In genomic region chr15:80080711-80081615, GRCm38 (mm10) we compare ENCODE assay signal across 8 mouse cellular contexts. TPM values are rescaled to one million over a fixed set of nuclear protein-coding genes. Genes with fewer than 3 reads are reported as not detected.
DNase-seq lines count a peak whose midpoint lies in the region; ATAC-seq lines count a peak whose summit lies in the region.

No protein-coding gene starts in this region.

- H3K4me1 ChIP-seq in hindbrain, embryonic 16.5 days (ENCODE audit: control insufficient read depth, insufficient read depth, low read depth, low read length) = peaks cover 25% of the 10 kb centered on the region

- H3K4me3 ChIP-seq in hindbrain, embryonic 16.5 days (ENCODE audit: low read length) = peak overlapping the region; percentile 14

- peak overlapping the region; percentile 88 for H3K9ac ChIP-seq in hindbrain, embryonic 16.5 days (ENCODE audit: low read depth, low read length)

- ATAC-seq in cerebellum, adult (ENCODE audit: insufficient number of reproducible peaks, low FRiP score, low TSS enrichment) = no peak
- ATAC-seq in CD4-positive, CD25-positive, alpha-beta regulatory T cell, adult 4 months = peak; percentile 22
- ATAC-seq in hindbrain, embryonic 16.5 days = no peak

- H3K9me3 ChIP-seq in hindbrain, embryonic 16.5 days (ENCODE audit: control insufficient read depth, low read length) = no peaks in the 10 kb centered on the region

- no peaks in the 10 kb centered on the region for H3K27me3 ChIP-seq in hindbrain, embryonic 16.5 days (replicated peaks; ENCODE audit: control insufficient read depth, insufficient read depth, low read length)

- 59% methylated on average over 9 of the region's 9 CpGs for WGBS in hindbrain, embryonic 16.5 days

- peaks cover 45% of the 10 kb centered on the region for H3K36me3 ChIP-seq in hindbrain, embryonic 16.5 days (ENCODE audit: control insufficient read depth, insufficient read depth, low read length)

- DNase-seq in cerebellum, adult 11 months = peak; percentile 38
- peak; percentile 76 for DNase-seq in embryo, embryonic 10 days (ENCODE audit: low spot score)
- DNase-seq in lung, postnatal 10 days = peak; percentile 57
- peak; percentile 78 for DNase-seq in thymus, postnatal 0 days (ENCODE audit: low spot score)
- DNase-seq in urinary bladder, adult 18-20 months (ENCODE audit: low spot score in 2 of 2) = no peak

- H3K27ac ChIP-seq in hindbrain, embryonic 16.5 days (ENCODE audit: low read depth, low read length) = no peak overlapping the region

- peak overlapping the region; percentile 88 for H3K4me2 ChIP-seq in hindbrain, embryonic 16.5 days (ENCODE audit: low read length)

RNA-seq across cellular contexts. Expression of gene Syngr1, which starts 10.2 kb away (rescaled TPM):
- under 1 TPM; 0.86 to 0.94 TPM for polyA plus RNA-seq in CD4-positive, CD25-positive, alpha-beta regulatory T cell, adult 4 months (2017; shearing (Covaris generic))
- polyA plus RNA-seq in hindbrain, embryonic 16.5 days (2015; fragmentation: Nextera tagmentation; extraction: Ambion mirVana) = 78.6 and 80.3 TPM in 2 replicates
- 74.1 and 74.5 TPM in 2 replicates for polyA plus RNA-seq in thymus, postnatal 0 days (2015; fragmentation: Nextera tagmentation; extraction: Ambion mirVana)

RNA-seq across cellular contexts. Expression of gene Rpl3, which starts 10.7 kb away (rescaled TPM):
- polyA plus RNA-seq in CD4-positive, CD25-positive, alpha-beta regulatory T cell, adult 4 months (2017; shearing (Covaris generic)) = 1,000 to 10,000 TPM; 3,782 to 4,433 TPM
- polyA plus RNA-seq in hindbrain, embryonic 16.5 days (2015; fragmentation: Nextera tagmentation; extraction: Ambion mirVana) = 523 and 556 TPM in 2 replicates
- polyA plus RNA-seq in thymus, postnatal 0 days (2015; fragmentation: Nextera tagmentation; extraction: Ambion mirVana) = 1,085 and 1,101 TPM in 2 replicates

RNA-seq across cellular contexts. Expression of gene Tab1, which starts 52.0 kb away (rescaled TPM):
- 10 to 100 TPM; 12.0 to 39.6 TPM for polyA plus RNA-seq in CD4-positive, CD25-positive, alpha-beta regulatory T cell, adult 4 months (2017; shearing (Covaris generic))
- 37.1 and 39.9 TPM in 2 replicates for polyA plus RNA-seq in hindbrain, embryonic 16.5 days (2015; fragmentation: Nextera tagmentation; extraction: Ambion mirVana)
- polyA plus RNA-seq in thymus, postnatal 0 days (2015; fragmentation: Nextera tagmentation; extraction: Ambion mirVana) = 37.3 and 38.2 TPM in 2 replicates

Comparison
In these comparisons a context has a peak if more than half of its experiments do, and no peak if none do; other contexts are left out.
1. DNase-seq: peak in cerebellum, adult 11 months (single experiment), embryo, embryonic 10 days (single experiment), lung, postnatal 10 days (single experiment) and thymus, postnatal 0 days (single experiment); none in urinary bladder, adult 18-20 months (0 of 2).
2. RNA of gene Syngr1, which starts 10.2 kb away (polyA plus RNA-seq): 78.6 to 80.3 TPM in hindbrain, embryonic 16.5 days and 74.1 to 74.5 TPM in thymus, postnatal 0 days; 0.86 to 0.94 TPM in CD4-positive, CD25-positive, alpha-beta regulatory T cell, adult 4 months; every median in the first group is over 10 times any median in the second.